Mouse (Mus musculus) brain, embryonic 14.5 days (tissue): ENCODE measurements around the gene Itga3.

Experiments
- CTCF ChIP-seq: fragments of 200-500 bp; IDR thresholded peaks from 2 replicates; pipeline ENCODE4 v1.5.1; 2012; ENCODE audit warnings: inconsistent platforms, mild to moderate bottlenecking, moderate library complexity, borderline replicate concordance; ENCODE audit not compliant: insufficient read depth, insufficient read length; ENCODE audit errors: extremely low read depth
- POLR2A ChIP-seq: fragments of 200-500 bp; IDR thresholded peaks from 2 replicates; pipeline ENCODE4 v1.6.1; 2012; ENCODE audit warnings: mild to moderate bottlenecking, inconsistent platforms, borderline replicate concordance; ENCODE audit not compliant: poor library complexity, insufficient read depth, insufficient read length, severe bottlenecking; ENCODE audit errors: extremely low read depth

DNA sequence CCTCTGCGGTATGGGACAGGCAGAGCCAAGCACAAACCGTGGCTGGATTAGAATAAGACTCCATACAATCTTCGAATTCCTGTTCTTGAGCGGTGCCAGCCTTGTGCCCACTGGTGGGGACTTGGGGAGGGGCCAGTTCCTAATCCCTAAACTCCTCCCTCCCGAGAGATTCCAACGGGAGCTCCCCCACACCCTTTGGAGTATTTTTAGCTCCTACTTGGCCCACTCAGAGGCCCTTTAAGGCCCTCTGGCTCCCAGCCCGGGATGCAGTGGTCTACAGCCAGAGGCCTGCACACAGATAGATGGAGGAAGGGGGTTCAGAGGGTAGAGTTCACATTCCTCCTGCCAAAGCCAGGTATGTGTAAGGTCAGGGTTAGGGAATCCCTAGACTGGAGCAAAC is 5.3 kb downstream of the Itga3 start:
- no peak for TF ChIP-seq POLR2A
- no peak for TF ChIP-seq CTCF
